Mouse (Mus musculus): ENCODE data around the gene Zfp131. TPM values are rescaled to one million over a fixed set of nuclear protein-coding genes. Genes with fewer than 3 reads are reported as not detected.

Zfp131 gene
- polyA plus RNA-seq, 1 experiment from 2014 or later = 37.0 TPM

GRCm38 (mm10) chr13:119746930-119747329 lies 43.8 kb downstream of the Zfp131 start:
- no peak for ATAC-seq (replicated peaks; ENCODE audit: low FRiP score)
- H3K4me2 ChIP-seq = no peak overlapping the region
- H3K9me3 ChIP-seq (replicated peaks) = no peaks in the 10 kb centered on the region
- H3K9ac ChIP-seq = no peak overlapping the region
- 88% methylated on average over 4 of the region's 4 CpGs for WGBS
- H3K27me3 ChIP-seq = no peaks in the 10 kb centered on the region
- no peak overlapping the region for H3K27ac ChIP-seq
- H3K4me3 ChIP-seq (replicated peaks) = no peak overlapping the region
- no peaks in the 10 kb centered on the region for H3K4me1 ChIP-seq
- H3K36me3 ChIP-seq = no peaks in the 10 kb centered on the region

GRCm38 (mm10) chr13:119743470-119743869 lies 47.2 kb downstream of the Zfp131 start:
- ATAC-seq (replicated peaks; ENCODE audit: low FRiP score) = no peak
- H3K9me3 ChIP-seq (replicated peaks) = no peaks in the 10 kb centered on the region
- H3K4me2 ChIP-seq = no peak overlapping the region
- H3K27ac ChIP-seq = no peak overlapping the region
- no peaks in the 10 kb centered on the region for H3K4me1 ChIP-seq
- no peak overlapping the region for H3K4me3 ChIP-seq (replicated peaks)
- no peaks in the 10 kb centered on the region for H3K27me3 ChIP-seq
- H3K9ac ChIP-seq = no peak overlapping the region
- H3K36me3 ChIP-seq = no peaks in the 10 kb centered on the region
- 72% methylated on average over 3 of the region's 3 CpGs for WGBS

- no peak overlapping the region for H3K27ac ChIP-seq
- H3K9me3 ChIP-seq (replicated peaks) = no peaks in the 10 kb centered on the region
- H3K4me3 ChIP-seq (replicated peaks) = no peak overlapping the region
- H3K4me1 ChIP-seq = no peaks in the 10 kb centered on the region
- no peaks in the 10 kb centered on the region for H3K27me3 ChIP-seq
- H3K9ac ChIP-seq = no peak overlapping the region
- H3K4me2 ChIP-seq = no peak overlapping the region
- no peak for ATAC-seq (replicated peaks; ENCODE audit: low FRiP score)
- H3K36me3 ChIP-seq = no peaks in the 10 kb centered on the region
- 89% methylated on average over 6 of the region's 6 CpGs for WGBS
Observed at GRCm38 (mm10) chr13:119742711-119743415, 47.8 kb downstream of the Zfp131 start.

DNA sequence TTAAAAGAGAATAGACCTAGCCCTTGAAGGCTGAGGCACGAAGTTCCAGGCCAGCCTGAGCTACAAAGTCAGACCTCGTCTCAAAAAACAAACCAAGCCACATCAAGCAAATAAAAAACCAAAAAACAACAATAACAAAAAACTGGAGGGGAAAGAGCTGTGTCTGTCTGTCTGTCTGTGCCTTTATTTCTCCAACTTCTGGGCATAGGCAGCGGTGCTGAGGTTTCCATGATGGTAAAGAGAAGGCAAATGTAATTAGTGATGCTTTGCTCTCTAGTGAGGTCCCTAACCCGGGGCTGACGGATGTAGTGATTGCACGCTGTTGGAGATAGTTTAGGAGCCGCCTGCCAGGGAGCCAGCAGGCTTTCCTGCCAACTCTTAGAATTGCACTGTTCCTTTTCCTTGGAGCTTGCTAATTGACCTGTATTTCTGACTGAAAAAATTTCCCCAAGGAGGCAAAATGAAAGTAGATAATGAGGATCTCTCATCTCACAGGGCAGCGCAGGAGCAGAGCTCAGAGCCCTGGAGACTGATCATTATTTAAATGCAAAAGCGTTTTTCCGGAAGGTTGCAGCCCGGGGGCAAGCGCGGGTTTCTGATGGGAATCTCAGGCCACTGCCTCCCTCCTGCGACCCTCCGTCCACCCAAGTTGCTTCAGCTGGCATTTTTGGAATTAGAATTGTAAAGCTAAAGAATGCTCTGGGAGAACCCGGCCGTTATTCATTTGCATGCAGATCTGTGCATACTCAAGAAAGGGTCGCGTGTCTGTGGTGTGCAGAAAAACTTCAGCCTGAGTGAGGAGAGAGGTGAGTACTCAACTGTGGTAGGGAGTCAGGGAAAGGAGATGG lies 49.1 kb downstream of the Zfp131 start:
- Histone ChIP-seq H3K9me3 (replicated peaks) (no peaks in the 10 kb centered on the region), H3K27me3 (no peaks in the 10 kb centered on the region), H3K4me2 (peak overlapping the region; percentile 55), H3K9ac (no peak overlapping the region), H3K27ac (no peak overlapping the region), H3K4me3 (replicated peaks) (peak overlapping the region; percentile 25), H3K36me3 (no peaks in the 10 kb centered on the region), H3K4me1 (peaks cover 3% of the 10 kb centered on the region; the same call in 1 of the 2 replicates)
- 6% methylated on average over 19 of the region's 19 CpGs for WGBS
- ATAC-seq (replicated peaks; ENCODE audit: low FRiP score) = no peak

DNA sequence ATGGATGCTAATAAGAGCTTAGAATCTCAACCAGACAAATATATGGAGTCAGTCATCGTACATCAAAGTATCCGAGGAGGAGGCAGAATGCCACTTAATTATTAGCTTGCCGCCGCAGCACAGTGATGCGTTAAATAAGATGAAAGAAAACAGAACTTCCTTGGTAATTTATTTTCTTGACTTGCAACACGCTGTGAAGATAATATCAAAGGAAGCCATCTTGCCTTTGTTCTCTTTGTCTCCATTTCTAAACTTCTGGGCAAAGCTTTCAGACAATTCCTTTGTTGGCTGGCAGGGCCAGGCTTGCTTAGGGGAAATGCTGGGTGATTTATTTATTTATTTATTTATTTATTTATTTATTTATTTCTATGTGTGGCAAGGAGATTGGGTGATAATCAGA lies 59.2 kb downstream of the Zfp131 start:
- H3K9me3 ChIP-seq (replicated peaks) = no peaks in the 10 kb centered on the region
- peaks cover 10% of the 10 kb centered on the region; the same call in 1 of the 2 replicates for H3K4me1 ChIP-seq
- H3K27me3 ChIP-seq = no peaks in the 10 kb centered on the region
- no peak overlapping the region for H3K4me2 ChIP-seq
- no peak overlapping the region for H3K9ac ChIP-seq
- no peak for ATAC-seq (replicated peaks; ENCODE audit: low FRiP score)
- WGBS = 20% methylated on average over 6 of the region's 6 CpGs
- H3K4me3 ChIP-seq (replicated peaks) = no peak overlapping the region
- H3K27ac ChIP-seq = no peak overlapping the region
- no peaks in the 10 kb centered on the region for H3K36me3 ChIP-seq

- Histone ChIP-seq H3K9me3 (replicated peaks) (no peaks in the 10 kb centered on the region), H3K27ac (no peak overlapping the region), H3K4me2 (no peak overlapping the region), H3K36me3 (no peaks in the 10 kb centered on the region), H3K27me3 (no peaks in the 10 kb centered on the region), H3K4me1 (peaks cover 10% of the 10 kb centered on the region; the same call in 1 of the 2 replicates), H3K4me3 (replicated peaks) (no peak overlapping the region), H3K9ac (no peak overlapping the region)
- WGBS = 72% methylated on average over 7 of the region's 7 CpGs
- no peak for ATAC-seq (replicated peaks; ENCODE audit: low FRiP score)
Observed at GRCm38 (mm10) chr13:119729406-119729805, 61.3 kb downstream of the Zfp131 start.

- H3K4me3 ChIP-seq (replicated peaks) = no peak overlapping the region
- no peaks in the 10 kb centered on the region for H3K27me3 ChIP-seq
- peak; percentile 35; the same call in 1 of the 2 replicates for ATAC-seq (replicated peaks; ENCODE audit: low FRiP score)
- H3K36me3 ChIP-seq = no peaks in the 10 kb centered on the region
- 67% methylated on average over 26 of the region's 26 CpGs for WGBS
- H3K4me2 ChIP-seq = no peak overlapping the region
- no peak overlapping the region for H3K27ac ChIP-seq
- H3K4me1 ChIP-seq = peaks cover 10% of the 10 kb centered on the region; the same call in 1 of the 2 replicates
- no peaks in the 10 kb centered on the region for H3K9me3 ChIP-seq (replicated peaks)
- no peak overlapping the region for H3K9ac ChIP-seq
Observed at GRCm38 (mm10) chr13:119727608-119728387, 62.9 kb downstream of the Zfp131 start.

DNA sequence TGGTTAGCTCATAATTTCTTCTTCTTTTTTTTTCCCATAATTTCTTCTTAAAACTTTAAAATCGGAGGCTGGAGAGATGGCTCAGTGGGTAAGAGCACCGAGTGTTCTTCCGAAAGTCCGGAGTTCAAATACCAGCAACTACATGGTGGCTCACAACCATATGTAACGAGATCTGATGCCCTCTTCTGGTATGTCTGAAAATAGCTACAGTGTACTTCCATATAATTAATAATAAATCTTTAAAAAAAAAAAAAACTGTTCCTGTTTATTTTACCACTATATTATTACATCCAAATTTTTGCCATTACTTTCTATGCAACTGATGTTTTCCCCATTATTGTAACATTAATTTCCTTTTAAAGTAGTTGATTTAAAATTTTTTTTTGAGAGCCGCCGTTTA lies 66.1 kb downstream of the Zfp131 start:
- no peak for ATAC-seq (replicated peaks; ENCODE audit: low FRiP score)
- no peak overlapping the region for H3K9ac ChIP-seq
- no peak overlapping the region for H3K27ac ChIP-seq
- peaks cover 5% of the 10 kb centered on the region; the same call in 1 of the 2 replicates for H3K4me1 ChIP-seq
- WGBS = 79% methylated on average over 7 of the region's 7 CpGs
- H3K9me3 ChIP-seq (replicated peaks) = no peaks in the 10 kb centered on the region
- H3K4me3 ChIP-seq (replicated peaks) = no peak overlapping the region
- no peak overlapping the region for H3K4me2 ChIP-seq
- H3K36me3 ChIP-seq = no peaks in the 10 kb centered on the region
- H3K27me3 ChIP-seq = no peaks in the 10 kb centered on the region

DNA sequence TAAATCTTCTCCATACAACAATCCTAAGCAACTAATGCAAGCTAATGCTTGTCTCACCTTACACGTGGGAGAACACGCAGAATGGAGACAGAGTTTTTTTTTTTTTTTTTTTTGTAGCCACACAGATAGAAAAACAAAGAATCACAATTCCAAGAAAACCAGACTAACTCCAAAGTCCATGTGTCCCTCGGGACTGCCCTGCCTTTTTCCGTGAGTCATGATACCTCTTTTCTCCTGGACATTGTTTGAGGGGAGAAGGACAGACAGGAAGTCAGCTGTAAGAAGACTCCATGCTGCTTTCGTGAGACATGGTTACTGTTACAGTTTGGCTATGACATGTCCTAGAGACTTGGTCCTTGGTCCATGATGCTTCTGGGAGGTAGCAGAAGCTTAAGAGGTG lies 67.3 kb downstream of the Zfp131 start:
- H3K4me3 ChIP-seq (replicated peaks) = no peak overlapping the region
- no peak overlapping the region for H3K4me2 ChIP-seq
- no peak overlapping the region for H3K9ac ChIP-seq
- WGBS = 75% methylated on average over 5 of the region's 5 CpGs
- peaks cover 5% of the 10 kb centered on the region; the same call in 1 of the 2 replicates for H3K4me1 ChIP-seq
- no peak for ATAC-seq (replicated peaks; ENCODE audit: low FRiP score)
- no peaks in the 10 kb centered on the region for H3K27me3 ChIP-seq
- H3K36me3 ChIP-seq = no peaks in the 10 kb centered on the region
- H3K27ac ChIP-seq = no peak overlapping the region
- H3K9me3 ChIP-seq (replicated peaks) = no peaks in the 10 kb centered on the region

- WGBS = 86% methylated on average over 3 of the region's 3 CpGs
Observed at GRCm38 (mm10) chr13:119722447-119722846, 68.2 kb downstream of the Zfp131 start.

DNA sequence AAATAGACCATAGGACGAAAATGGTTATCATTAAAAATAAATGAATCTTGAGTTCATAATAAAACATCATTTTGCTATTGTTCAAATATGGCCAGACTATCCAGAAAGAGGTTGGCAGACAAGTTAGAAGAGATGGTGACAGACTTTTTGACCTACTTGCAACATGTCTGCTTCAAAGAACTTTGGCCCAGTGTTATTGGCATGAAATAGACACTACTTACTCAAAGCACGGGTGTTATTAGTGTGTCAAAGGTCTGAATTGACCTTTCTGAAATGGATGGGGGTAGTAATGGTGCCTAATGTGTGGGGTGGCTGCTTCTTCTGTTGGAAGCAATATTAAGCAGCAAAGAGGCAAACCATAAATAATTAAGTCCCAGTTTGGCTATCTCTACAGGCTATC lies 74.6 kb downstream of the Zfp131 start:
- Histone ChIP-seq H3K4me2 (no peak overlapping the region), H3K9ac (no peak overlapping the region), H3K27me3 (no peaks in the 10 kb centered on the region), H3K9me3 (replicated peaks) (no peaks in the 10 kb centered on the region), H3K36me3 (peaks cover 1% of the 10 kb centered on the region; the same call in 1 of the 2 replicates), H3K4me1 (no peaks in the 10 kb centered on the region), H3K27ac (no peak overlapping the region), H3K4me3 (replicated peaks) (no peak overlapping the region)
- WGBS = 86% methylated on average over 2 of the region's 2 CpGs
- ATAC-seq (replicated peaks; ENCODE audit: low FRiP score) = no peak

More at GRCm38 (mm10) chr13:119722447-119722846, 68.2 kb downstream of the Zfp131 start:
- Histone ChIP-seq H3K9ac (no peak overlapping the region), H3K36me3 (no peaks in the 10 kb centered on the region), H3K27me3 (no peaks in the 10 kb centered on the region), H3K4me2 (no peak overlapping the region), H3K4me3 (replicated peaks) (no peak overlapping the region), H3K9me3 (replicated peaks) (no peaks in the 10 kb centered on the region), H3K27ac (no peak overlapping the region), H3K4me1 (no peaks in the 10 kb centered on the region)
- no peak for ATAC-seq (replicated peaks; ENCODE audit: low FRiP score)
